Mouse (Mus musculus): Measurements from ENCODE around the gene Fbxl13.

Gene Fbxl13

GRCm38 (mm10) chr5:21645439-21646132, at the start of gene Fbxl13, which contains the start of gene Armc10:
Fbxl13 (minus strand) TSS chr5:21645634.
Armc10 (plus strand) TSS chr5:21645813.
- DNase-seq, result peak; percentile 93

GRCm38 (mm10) chr5:21694854-21695490, 49.5 kb upstream of the Fbxl13 start:
- DNase-seq, result no peak

- DNase-seq, result no peak
Observed at GRCm38 (mm10) chr5:21693372-21693870, 48.0 kb upstream of the Fbxl13 start.

GRCm38 (mm10) chr5:21692230-21692629, 46.8 kb upstream of the Fbxl13 start:
- DNase-seq, result no peak

- no peak for DNase-seq
Observed at GRCm38 (mm10) chr5:21687042-21687441, 41.6 kb upstream of the Fbxl13 start.

GRCm38 (mm10) chr5:21685001-21685400, 39.6 kb upstream of the Fbxl13 start:
- no peak for DNase-seq

- no peak for DNase-seq
Observed at GRCm38 (mm10) chr5:21683811-21684210, 38.4 kb upstream of the Fbxl13 start.

GRCm38 (mm10) chr5:21680940-21681339, 35.5 kb upstream of the Fbxl13 start:
- no peak for DNase-seq

GRCm38 (mm10) chr5:21680029-21680428, 34.6 kb upstream of the Fbxl13 start:
- DNase-seq, result no peak

GRCm38 (mm10) chr5:21678363-21678762, 32.9 kb upstream of the Fbxl13 start:
- no peak for DNase-seq

- DNase-seq, result no peak
Observed at GRCm38 (mm10) chr5:21677939-21678338, 32.5 kb upstream of the Fbxl13 start.

- DNase-seq, result no peak
Observed at GRCm38 (mm10) chr5:21675494-21675893, 30.1 kb upstream of the Fbxl13 start.

- no peak for DNase-seq
Observed at GRCm38 (mm10) chr5:21675019-21675418, 29.6 kb upstream of the Fbxl13 start.

- DNase-seq, result peak; percentile 29
Observed at GRCm38 (mm10) chr5:21673742-21674141, 28.3 kb upstream of the Fbxl13 start.

GRCm38 (mm10) chr5:21672812-21673635, 27.6 kb upstream of the Fbxl13 start:
- peak; percentile 62 for DNase-seq

GRCm38 (mm10) chr5:21669307-21669706, 23.9 kb upstream of the Fbxl13 start:
- no peak for DNase-seq

GRCm38 (mm10) chr5:21667191-21668137, 22.0 kb upstream of the Fbxl13 start:
- DNase-seq, result no peak

GRCm38 (mm10) chr5:21663081-21663480, 17.6 kb upstream of the Fbxl13 start:
- DNase-seq, result no peak

GRCm38 (mm10) chr5:21660850-21661249, 15.4 kb upstream of the Fbxl13 start:
- no peak for DNase-seq

- peak; percentile 79 for DNase-seq
Observed at GRCm38 (mm10) chr5:21658623-21659395, 13.4 kb upstream of the Fbxl13 start.

GRCm38 (mm10) chr5:21658038-21658437, 12.6 kb upstream of the Fbxl13 start:
- DNase-seq, result no peak

Data from thymus, postnatal 14 days (tissue).